Mouse (Mus musculus) layer of hippocampus, postnatal 14 days (tissue): ENCODE data around the gene Ang6. TPM values are rescaled to one million over a fixed set of nuclear protein-coding genes. Genes with fewer than 3 reads are reported as not detected.
A peak's percentile ranks its signal among the peaks of the same experiment; 100 is the strongest.
"Not testable (repeated sequence)": the region's sequence is repeated elsewhere in the genome, so short reads cannot be mapped to it uniquely, and the experiment has no call there.

Experiments used
- DNase-seq, 2 experiments: peaks; one replicate each; pipeline ENCODE4 v3.0.0; 2021 to 2022; ENCODE audit warnings: low spot score in 2 of 2, mixed read lengths in 1 of 2
- long read RNA-seq, 2 experiments: library from polyadenylated mRNA; stranded (forward); transcript quantifications; one replicate each; pipeline ENCODE4 v2.0.0; 2021
- total RNA-seq, 2 experiments: library from RNA; stranded (reverse); gene quantifications; 2 replicates each; pipeline ENCODE4 v1.2.3; 2021

Ang6 gene
- not detected for total RNA-seq
- long read RNA-seq, experiment 1: 0 reads
- long read RNA-seq, experiment 2: 0 reads

DNA sequence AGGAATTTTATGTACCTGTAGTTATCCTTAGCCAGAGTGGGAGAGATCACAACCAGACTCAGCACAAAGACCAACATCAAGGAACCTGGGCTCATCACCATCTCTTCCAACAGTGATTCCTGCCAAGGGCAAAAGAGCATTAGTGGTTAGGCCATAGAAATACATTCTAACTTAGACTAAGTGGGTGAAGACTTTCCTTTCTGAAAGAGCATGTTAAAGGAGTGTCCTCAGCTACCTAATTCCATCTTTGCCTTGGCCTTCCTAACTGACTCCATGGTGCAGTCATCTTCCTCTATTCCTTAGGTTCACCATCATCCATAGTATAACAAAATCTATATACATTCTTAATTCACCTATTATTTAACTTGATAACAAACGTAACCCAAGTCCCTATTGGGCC is at the start of gene Ang6:
Gene Ang6, minus strand, starts transcription at position 101 of the 400 bp plus-strand sequence.
- no peak for DNase-seq

DNA sequence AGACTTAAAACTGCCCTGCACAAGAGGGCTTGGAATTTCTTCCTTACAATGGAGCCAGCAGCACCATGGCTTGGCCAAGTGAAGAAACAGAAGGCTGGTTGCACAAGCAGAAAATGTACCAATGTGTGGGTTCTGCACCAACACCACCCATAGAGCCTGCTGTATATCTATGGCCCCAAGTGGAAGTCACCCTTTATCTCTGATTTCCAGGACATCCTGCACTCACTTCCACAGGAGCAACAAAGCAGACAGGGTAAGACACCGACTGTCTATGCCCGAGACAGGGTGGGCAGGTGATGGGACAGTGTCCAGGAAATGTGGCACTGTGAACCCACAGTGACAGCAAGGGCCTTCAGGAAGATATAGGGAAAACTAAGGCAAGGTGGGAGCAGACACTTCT is 44.5 kb upstream of the Ang6 start:
- DNase-seq: not testable (repeated sequence)

DNA sequence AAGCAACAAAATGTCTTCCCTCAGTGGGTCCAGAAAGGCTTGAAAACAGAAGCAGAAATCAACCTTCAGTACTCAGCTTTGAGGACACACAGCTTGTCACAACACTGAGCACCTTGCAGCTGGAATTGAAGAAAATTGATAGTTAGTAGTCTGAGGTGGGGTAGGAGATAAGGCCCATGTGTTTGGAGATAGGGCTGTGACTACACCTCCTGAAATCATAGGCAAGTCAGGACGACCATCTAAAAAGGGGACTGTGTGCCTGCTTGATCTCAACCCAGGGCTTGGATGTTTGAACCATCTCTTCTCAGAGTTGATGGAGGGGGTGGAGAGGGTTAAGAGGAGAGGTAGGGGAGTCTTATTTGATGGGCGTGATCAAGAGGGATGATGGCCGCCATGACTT is 29.8 kb upstream of the Ang6 start:
- DNase-seq: not testable (repeated sequence)

DNA sequence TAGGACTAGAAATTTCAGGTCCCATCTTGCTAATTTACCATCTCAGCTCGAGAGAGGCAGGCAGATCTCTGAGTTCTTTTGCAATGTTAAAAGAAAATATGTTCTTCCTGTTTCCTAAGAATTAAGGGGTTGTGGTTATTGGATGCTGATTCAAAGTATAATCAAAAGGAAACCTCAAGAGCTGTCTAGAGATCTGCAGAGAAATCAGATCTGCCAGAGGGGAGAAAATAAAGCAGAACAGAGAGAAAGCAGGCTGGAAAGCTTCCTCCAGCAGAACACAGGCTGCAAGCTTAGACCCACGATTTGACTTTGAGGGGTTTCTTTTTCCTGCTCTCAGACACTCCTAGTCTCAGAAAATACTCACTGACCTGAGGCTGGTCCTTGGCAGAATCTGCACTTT is 7.6 kb upstream of the Ang6 start:
- DNase-seq: not testable (repeated sequence)

DNA sequence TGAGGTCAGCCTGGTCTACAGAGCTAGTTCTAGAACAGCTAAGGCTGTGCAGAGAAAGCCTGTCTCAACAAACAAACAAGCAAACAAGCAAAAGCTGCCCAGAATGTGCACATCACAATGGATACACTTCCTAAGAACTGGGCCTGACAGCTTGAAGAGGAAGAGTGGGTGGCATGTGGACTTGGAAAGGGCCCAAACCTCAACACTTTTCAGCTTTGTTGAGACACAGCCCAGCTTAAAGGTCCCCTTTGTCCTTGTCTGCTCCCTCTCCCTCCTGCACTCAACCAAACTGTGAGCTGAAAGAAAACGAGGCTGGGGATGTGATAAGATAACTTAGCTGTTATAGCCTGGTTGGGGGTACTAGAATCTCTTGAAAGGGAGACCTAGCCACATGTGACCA is 6.0 kb upstream of the Ang6 start:
- DNase-seq: not testable (repeated sequence)

DNA sequence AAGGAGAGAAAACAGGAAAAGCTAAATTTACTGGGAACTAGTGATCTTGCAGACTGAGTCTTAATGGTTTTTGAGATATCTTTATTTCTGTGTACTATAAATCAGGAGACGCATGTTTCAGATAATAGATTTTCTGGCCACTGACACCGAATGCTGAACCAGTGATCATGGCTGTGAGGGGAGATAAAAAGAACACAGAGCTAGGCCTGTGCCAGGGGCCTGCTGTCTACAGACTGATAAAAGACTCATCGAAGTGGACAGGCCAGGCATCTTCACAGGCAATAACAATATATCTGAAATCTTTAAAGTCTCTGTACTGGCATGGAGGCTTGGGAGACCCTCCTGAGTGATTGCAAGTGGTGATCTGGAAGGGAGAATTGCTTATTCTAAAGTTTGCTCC is 469 bp downstream of the Ang6 start:
- DNase-seq: no peak

DNA sequence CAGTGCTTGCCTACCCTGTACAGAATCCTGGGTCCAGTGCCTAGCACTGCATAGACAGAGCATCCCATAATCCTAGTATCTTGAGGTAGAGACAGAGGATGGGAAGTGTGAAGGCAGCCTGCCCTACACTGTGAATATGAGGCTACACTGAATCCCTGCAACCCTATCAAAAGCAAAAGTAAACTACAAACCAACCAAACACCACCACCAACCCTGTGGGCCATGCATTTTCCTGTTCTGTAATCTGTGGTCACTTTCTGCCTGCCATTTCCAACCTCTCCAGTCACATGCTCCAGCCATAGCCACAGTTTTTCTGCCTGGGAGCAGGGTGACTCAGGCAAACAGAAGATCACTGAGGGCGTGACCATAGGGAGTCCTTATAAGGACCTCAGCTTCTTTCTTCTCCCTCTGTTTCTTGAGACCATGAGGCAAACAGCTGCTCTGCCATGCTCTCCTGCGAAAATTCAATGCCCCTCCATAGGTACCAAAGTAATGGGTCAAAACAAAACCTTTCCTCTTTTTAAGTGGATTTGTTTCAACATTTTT is 3.5 kb downstream of the Ang6 start:
- not testable (repeated sequence) for DNase-seq

DNA sequence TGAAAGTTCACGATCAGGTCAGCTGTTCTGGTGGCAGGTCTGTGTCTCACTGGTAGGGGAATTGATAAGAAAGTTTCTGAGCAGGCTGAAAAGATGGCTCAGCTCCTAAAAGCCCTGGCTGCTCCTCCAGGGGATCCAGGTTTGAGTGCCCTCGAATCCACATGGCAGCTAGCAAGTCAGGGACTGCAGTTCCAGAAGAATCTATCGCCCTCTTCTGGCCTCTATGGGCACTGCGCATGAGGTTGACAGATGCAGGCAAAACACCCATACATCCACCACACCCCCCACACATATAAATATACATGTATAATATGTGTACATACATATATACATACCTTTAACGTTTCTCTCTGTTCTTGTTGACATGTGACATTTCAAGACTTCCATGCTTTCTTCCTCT is 14.7 kb downstream of the Ang6 start:
- peak; percentile 51 to 64 for DNase-seq

DNA sequence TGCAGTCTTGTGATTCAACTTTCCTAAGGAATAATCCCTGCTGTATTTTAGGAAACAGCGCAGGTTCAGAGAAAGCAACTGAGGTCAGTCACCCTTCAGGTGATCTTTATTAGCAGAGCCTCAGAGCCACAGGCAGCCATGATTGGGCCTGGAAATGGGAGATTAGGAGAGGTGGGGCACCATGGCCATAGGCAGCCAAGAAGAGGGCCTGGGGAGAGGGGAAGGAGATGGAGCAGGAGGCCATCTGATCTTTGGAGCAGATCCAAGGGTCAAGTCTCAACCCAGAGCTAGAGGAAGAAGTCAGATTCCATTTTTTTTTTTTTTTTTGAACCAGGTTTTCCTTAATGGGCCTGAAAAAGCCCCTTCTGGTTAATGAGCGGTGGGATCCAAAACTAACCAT is 15.9 kb downstream of the Ang6 start:
- DNase-seq: no peak

DNA sequence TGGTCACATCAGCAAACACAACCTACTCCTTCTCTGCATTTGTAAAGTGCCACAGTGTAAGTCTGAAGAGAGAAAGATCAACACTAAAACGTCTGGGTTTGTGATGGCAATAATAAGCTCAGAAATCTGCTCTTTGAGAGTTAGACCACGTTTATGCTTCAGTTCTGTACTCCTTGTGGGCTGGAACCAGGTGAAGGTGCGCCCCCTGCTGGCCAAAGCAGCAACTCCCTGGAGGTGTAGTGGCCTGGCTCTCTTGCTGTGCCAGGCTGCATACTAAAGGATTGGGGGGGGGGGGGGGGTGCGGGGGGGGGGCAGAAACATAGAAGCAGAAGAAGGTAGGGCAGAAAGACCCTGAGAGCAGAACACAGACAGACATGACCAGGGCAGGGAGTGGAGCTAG is 18.2 kb downstream of the Ang6 start:
- peak; percentile 11 to 36 for DNase-seq

DNA sequence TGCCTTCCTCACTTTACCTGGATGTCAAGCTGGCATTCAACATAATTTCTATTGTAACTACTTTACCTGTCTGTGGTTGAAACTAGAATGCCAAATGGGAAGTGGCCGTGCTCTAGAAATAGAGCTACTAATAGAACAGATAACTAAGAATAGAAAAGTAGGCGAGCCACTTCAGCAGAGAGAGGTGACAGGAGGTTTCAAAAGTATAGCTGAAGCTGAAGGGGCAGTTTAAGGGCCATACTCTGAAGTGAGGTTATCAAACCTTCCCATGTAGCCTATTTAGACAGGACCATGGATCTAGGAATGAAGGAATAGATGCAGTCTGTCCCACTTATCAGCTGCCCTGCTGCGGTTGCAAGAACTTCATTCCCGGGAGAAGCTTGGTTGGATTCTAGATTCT is 18.6 kb downstream of the Ang6 start:
- DNase-seq: no peak

DNA sequence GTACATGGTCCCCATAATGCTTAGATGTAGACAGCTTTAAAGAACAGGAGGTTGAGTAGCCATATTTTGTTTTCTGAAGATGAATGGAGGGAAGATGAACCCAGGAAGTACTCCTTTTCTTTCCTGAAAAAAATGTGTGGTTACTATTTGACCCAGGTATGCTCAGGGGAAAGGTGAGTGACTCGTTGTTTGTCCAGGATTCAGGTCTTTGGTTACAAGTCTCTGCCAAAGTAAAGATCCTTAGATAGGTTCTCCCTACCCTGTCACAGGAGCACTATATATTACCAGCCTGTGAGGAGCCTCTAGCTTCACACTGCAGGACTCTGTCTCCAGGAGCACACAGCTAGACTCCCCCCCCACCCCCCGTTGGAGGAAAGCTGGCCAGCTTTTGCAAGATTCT is 45.3 kb downstream of the Ang6 start, which contains the start of gene Ang5:
Gene Ang5, plus strand, starts transcription at position 301 of the 400 bp plus-strand sequence.
- DNase-seq: not testable (repeated sequence)

DNA sequence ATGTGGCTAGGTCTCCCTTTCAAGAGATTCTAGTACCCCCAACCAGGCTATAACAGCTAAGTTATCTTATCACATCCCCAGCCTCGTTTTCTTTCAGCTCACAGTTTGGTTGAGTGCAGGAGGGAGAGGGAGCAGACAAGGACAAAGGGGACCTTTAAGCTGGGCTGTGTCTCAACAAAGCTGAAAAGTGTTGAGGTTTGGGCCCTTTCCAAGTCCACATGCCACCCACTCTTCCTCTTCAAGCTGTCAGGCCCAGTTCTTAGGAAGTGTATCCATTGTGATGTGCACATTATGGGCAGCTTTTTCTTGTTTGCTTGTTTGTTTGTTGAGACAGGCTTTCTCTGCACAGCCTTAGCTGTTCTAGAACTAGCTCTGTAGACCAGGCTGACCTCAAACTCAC is 47.0 kb downstream of the Ang6 start:
- DNase-seq: not testable (repeated sequence)

DNA sequence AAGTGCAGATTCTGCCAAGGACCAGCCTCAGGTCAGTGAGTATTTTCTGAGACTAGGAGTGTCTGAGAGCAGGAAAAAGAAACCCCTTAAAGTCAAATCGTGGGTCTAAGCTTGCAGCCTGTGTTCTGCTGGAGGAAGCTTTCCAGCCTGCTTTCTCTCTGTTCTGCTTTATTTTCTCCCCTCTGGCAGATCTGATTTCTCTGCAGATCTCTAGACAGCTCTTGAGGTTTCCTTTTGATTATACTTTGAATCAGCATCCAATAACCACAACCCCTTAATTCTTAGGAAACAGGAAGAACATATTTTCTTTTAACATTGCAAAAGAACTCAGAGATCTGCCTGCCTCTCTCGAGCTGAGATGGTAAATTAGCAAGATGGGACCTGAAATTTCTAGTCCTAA is 48.7 kb downstream of the Ang6 start:
- DNase-seq: not testable (repeated sequence)

Other genes starting within 250 kb of the Ang6 start
- not detected for gene Gm8180, start 217.5 kb downstream of the Ang6 start, total RNA-seq
- not detected for gene Ear1, start 126.8 kb downstream of the Ang6 start, total RNA-seq
- not detected for gene Ear10, start 78.7 kb downstream of the Ang6 start, total RNA-seq
- under 1 TPM in 1 of 2 experiments, not detected in 1; 0.29 TPM for gene Gm8113, start 76.9 kb downstream of the Ang6 start, total RNA-seq
- gene Ang5, start 45.2 kb downstream of the Ang6 start, total RNA-seq: not detected
- gene Ear2, start 100.4 kb upstream of the Ang6 start, total RNA-seq: not detected
- not detected for gene Gm3327, start 121.6 kb upstream of the Ang6 start, total RNA-seq
- gene Gm8212, start 195.4 kb upstream of the Ang6 start, total RNA-seq: not detected
- not detected for gene 4930503E14Rik, start 211.0 kb upstream of the Ang6 start, total RNA-seq